Mouse (Mus musculus): Measurements from ENCODE around the gene Chchd4.
A peak's percentile ranks its signal among the peaks of the same experiment; 100 is the strongest.

Gene Chchd4

DNA sequence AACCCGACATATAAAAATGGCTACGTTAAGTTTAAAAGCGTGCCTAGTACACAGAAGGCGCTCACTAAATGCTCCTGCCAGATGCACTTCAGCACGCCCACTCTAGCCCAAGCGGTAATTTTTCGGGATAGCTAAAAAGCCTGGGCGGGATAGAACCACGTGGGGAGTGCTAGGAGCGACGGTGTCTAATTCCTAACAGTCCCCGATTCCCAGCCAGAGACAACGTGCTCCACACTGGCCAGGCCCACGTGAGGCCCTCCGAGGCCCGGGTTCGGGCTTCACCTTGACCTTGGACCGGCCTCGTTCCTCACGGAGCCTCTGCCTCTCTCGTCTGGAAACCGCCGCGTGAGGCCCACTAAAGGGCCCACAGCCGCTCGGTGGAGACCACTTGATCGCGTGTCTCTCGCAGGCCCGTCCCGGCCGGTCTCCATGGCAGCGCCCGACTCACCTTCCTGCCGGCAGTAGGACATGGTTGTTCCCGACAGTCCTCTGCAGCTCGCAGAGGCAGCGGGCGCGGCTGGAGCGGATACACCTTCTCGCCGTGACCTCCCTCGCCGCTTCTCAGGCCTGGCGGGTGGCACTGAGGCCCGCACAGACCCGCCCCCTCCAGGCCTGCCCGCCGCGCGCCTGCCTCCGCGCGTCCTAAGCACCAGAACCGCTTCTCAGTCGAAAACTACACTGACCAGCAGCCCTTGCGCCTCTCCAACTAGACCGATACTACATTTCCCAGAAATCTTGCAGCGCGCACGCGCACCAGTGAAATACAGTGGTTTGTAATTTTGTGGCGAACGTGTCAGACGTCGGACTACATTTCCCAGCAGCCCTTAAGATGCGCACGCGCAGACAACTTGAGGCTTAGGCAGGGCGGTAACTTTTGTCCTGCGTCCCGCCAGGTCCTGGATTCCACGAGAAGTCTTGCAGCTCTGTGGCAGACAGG is at the start of gene Chchd4, which contains the start of gene Tmem43:
Chchd4 (minus strand) TSS at position 679 of the 937 bp plus-strand sequence.
Tmem43 (plus strand) TSS at position 836 of the 937 bp plus-strand sequence.
- peak; percentile 100 for DNase-seq

DNA sequence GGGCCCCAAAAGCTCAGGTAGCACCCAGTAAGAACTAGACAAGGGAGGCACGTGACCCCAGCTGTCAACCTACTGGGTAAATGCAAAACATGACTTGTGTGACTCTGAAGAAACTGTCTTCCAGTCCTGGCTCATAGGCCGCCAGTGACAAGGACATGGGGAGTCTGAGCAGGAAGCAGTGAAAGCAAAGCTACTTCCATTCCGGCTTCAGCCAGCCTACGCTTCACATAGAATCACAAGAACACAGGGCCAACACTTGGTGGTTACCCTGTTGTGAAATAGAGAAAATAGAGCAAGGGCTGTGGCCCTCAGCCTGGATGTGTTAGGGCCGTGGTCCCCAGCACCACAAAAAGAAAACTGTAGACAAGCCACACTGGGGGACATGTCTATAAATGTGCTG is 49.5 kb upstream of the Chchd4 start:
- no peak for DNase-seq

DNA sequence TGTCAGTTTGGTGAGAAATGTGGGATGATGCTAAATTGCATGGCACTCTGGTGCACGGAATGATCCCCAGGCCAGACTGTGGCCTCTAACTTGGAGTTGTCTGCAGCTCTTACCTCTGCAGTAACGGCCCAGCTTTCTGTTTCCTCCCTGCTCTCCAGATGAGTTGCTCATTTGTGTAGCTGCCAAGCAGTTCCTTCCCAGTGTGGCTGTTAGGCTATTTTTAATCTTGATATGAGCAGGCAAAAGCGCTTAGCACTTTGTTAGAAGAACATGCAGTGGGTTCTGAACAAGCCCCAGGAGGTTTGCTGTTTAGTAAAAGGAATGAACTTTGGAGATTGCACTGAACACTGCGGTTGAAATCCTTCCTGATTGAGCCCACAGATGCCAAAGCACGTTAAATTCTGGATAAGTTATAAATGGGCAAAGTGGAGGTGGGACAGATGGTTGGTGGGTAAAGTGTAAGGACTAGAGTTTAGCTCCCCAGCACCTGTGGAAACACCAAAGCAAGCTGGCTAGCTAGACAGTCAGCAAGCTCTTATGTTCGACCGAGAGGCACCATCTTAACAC is 45.2 kb upstream of the Chchd4 start:
- no peak for DNase-seq

DNA sequence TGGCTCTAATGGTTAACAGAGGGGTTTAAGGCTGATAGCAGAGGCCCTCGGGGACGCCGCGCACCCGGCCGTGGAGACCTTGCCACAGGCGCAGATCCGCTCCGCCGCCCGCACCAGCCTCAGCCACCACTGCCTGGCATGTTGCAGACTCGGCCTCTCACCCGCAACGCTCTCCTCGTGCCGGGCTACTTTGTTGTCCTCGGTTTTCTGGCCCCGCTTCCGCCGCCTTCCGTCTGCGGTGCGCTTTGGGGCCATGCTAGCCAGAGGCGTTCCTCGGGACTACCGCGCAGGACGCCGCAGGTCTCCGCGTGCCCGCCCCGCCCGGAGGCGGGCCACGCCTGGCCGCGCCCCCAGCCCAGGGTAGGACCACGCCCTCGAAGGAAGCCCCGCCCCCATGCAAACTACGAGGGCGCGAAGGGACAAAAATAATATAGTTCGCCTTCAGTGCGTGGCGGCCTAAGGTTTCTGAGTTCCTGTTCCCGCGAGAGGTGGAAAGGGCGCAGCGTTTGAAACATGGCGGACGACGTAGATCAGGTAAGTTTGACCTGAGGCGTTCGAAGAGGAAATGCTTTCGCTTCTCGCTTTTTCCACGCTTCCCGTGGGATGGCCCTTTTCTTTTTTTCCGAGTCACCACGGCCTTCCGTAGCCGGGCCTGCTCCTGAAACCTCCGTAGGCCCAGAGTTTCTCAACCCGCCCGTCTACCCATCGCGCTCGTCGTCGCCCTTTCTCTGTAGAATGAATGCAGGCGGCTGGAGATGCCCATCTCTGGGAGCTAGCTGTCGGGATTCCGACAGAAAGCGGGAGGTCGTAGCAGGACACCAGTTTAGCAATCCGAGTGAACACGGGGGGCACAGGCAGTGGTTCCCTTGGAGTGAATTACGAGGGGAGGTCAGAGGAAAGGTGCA is 42.5 kb upstream of the Chchd4 start, which contains the start of the genes Xpc and Lsm3:
Xpc (minus strand) TSS at position 344 of the 905 bp plus-strand sequence.
Lsm3 (plus strand) TSS at position 384 of the 905 bp plus-strand sequence.
- peak; percentile 99 for DNase-seq

DNA sequence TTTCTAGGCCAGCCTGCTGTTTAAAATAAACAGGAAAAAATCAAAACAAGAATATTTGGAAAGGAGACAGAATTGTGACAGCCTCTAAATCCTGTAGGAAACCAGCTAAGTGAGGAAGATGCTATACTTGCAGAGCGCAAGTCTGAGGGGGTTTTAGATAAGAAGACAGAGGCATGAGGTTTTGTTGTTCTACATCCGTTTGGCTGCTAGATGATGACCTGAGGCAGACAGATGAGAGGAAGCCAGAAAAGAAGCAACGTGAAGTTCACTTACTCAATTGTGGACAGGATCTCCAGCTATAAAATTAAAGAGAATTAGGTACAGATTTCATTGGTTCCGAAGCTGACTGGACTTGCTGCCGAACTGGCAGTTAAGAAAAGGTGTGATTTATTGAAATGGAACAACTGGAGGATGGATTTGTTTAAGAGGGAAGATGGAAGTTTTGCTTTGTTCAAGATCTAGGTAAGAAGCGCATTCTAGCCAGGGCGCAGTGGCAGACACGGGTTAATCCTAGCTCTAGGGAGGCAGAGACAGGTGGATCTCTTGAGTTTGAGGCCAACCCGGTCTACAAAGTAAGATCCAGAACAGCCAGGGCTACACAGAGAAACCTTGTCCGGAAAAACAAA is 41.5 kb upstream of the Chchd4 start:
- DNase-seq = peak; percentile 29

DNA sequence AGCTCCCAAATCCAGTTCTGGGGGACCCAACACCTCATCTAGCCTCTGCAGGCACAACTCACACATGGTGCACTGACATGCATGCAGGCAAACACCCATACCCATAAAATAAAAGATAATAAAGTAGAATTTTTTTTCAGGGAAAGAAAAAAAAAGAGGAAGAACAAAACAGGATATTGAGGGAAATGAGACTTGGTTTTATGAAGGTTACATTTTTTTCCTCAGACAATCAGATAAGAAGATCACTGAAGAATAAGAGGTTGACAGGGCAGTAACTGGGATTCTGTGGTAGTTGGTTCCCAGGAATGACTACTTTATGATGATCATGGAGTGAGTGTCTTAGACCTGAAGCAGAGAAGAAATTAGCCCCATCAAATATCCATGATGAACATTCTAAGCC is 40.8 kb upstream of the Chchd4 start:
- no peak for DNase-seq

DNA sequence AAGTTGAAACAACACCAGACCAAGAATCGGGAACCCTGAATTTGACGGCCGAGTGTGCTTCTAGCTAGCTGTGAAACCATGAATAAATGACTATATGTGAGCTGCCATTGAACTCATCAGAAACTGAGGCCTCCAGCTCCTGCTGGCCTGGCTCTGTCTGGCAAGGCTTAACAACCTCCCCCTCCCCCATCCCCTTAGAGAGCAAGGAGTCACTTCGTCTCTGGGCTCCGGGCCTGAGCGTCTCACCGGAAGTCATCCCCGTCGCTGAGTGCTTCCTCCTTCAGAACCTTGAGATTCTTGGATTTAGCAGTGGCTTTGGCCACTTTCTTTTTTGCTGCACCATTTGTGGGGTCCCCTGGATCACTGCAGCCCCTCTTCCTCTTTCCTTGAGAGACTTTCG is 36.9 kb upstream of the Chchd4 start:
- DNase-seq = peak; percentile 33

DNA sequence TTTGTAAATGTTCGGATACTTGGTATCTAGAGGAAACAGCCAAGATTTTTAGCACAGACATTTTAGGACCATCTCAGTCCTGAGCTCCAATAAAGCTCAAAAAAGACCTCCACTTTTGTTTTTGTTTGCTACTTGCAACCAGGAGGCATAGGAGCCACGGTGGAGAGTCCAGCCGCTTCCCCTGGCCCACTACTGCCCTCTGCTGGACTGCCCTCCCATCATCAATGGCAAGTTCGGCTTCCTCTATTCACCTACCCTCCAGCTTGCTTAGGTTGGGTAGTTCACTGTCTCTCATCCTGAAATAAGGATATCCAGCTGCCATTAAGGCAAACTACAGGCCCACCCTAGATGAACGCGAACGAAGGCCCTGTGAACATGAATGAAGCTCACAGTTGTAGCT is 36.0 kb upstream of the Chchd4 start:
- peak; percentile 61 for DNase-seq

DNA sequence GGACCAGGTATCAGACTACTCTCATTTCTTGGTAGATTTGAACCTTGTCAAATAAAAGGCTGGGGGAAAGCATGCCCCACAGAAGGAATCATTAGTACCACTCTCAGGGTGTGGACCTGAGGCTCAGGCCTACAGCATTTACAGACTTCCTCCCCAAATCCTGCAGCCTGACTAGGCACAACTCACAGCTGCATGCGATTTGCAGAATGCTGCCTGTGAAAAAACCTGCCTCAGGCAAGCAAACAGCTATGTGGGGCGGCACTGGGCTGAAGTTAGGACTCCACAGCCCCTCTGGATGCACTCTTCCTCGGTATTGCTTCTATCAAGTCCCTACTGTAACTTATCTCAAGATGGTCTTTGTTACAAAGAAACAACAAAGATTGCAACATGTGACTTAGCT is 34.7 kb upstream of the Chchd4 start:
- no peak for DNase-seq

DNA sequence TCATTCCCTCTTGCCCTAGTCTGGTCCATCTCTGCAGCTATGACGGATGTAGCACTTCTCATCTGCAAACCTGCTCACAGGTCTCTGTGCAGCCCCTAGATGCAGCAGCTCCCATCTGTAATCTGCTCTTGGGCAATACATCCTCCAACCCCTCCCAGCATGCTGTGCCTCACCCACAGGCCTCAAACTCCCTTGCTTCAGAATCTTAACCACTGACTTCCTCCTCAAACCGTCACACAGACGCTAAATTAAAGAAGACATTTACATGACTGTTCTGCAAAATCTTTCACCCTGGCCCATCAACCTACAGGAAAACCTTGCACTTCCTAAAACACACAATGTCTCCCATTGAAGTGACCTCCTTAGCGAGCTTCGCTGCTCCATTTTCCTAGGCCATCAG is 32.7 kb upstream of the Chchd4 start:
- DNase-seq = no peak

DNA sequence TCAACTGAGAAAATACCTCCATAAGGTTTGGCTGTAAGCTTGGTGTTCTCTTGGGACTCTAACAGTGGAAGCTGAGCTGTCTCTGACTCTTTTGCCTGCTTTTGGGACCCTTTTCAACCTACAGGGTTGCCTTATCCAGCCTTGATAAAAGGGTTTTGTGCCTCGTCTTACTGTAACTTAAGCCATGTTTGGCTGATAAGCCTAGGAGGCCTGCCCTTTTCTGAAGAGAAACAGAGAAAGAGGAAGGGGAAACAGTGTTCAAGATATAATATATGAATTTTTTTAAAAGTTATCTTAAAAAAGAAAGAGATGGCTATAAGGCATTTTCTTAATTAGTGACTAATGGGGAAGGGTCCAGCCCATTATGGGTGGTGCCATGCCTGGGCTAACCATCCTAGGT is 30.0 kb upstream of the Chchd4 start:
- no peak for DNase-seq

DNA sequence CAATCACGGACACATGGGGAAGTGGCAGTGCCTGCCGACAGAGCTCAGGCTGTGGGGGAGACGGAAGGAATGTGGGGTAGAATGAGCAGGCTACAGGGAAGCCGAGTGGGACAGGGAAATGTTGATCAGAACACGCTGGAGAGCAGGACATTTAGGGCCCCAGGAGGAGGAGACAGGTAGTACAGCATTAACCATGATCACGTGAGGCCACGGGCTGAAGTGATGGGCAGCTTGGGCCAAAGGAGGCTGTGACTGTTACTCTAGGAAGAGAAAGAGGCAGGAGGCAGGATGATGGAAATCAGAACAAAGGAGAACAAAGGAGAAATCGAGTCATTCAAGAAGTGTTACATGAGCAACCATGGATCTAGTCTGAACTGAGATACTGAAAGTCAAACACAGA is 21.2 kb upstream of the Chchd4 start:
- no peak for DNase-seq

DNA sequence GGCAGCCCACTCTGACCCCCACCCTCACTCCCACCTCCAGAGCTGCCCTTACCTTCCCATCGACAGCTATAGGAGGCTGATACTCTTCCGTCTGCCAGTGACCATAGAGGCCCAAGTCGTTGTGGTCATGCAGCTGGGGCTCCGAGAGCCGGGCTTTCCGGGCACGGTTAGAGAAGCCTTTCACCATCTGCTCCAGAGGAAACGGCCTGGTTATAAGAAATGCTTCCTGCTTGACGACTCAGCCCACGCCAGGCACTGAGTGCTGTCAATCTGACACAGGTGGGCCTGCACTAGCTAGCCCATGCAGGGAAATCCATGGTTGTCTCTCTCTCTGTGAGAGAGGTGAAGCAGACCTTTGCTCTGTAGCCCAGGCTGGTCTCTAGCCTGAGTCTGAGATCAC is 19.7 kb upstream of the Chchd4 start:
- DNase-seq = no peak

DNA sequence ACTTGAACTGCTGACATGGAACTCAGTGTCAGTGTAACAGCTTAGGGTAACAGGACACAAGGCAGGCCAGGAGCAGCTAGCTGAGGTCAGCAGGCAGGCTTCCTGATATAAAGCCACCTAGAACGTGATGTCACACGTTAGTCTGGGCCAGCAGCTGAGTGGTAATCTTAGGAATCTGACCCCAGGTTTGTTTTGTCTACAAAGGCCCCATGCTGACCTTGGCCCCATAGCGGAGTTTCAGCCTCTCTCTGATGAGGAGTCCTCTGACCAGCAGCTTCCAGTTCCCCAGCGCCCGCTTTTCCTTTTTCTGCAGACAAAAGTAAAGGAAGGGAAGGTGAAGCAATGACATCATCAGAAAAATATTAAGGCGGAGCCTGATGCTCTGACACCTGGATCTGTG is 17.7 kb upstream of the Chchd4 start:
- DNase-seq = no peak

DNA sequence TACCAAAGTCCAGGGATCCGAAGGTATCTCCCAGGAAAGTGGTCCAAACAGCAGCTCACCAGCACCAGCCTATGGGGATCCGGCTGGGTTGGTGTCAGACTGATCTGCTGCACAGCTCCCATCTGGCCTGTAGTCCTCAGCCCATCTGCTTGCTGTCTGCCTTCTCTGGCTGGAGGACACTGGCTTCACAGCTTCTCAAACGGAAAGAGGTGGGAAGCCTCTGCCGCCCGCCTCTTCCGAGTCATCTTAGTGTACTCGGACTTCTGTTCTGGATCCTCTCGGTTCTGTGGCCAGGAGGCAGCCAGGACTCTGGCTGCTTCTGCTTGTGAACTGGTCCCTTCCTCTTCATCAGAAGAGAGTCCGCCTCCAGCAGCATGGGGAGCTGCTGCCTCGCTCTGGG is 16.5 kb upstream of the Chchd4 start:
- no peak for DNase-seq

DNA sequence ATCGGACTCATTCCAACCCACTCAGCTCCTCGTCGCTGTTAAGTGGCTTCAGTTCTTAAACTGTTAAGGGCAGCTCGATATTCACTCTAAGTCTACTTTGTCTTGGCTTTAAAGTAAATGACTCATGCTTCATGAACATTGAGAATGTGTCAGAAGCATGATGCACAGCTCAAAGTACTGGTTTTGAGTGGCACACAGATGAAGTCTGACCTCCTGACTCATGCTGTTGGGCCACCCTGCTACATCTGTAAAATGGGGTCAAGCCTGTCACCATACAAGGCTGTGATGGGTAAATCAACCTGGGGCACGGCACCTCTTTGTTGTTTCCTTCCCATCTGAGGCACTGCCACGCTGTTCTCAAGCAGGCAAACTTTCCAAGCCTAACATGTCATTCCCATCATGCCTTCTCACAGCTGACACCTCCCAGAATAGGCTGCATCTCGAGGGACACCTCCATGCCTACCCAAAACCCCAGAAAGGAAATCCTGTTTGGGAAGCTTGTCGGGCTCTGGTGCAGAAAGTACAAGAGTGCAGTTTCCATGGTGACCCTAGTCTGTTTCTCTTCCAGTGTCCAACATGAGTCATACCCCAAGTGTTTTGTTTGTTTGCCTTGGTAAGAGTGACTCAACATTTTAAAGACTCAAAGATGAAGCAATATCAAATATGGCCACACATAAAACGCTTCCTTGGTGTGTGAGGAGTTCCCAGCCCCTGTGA is 15.3 kb upstream of the Chchd4 start:
- DNase-seq = peak; percentile 57

DNA sequence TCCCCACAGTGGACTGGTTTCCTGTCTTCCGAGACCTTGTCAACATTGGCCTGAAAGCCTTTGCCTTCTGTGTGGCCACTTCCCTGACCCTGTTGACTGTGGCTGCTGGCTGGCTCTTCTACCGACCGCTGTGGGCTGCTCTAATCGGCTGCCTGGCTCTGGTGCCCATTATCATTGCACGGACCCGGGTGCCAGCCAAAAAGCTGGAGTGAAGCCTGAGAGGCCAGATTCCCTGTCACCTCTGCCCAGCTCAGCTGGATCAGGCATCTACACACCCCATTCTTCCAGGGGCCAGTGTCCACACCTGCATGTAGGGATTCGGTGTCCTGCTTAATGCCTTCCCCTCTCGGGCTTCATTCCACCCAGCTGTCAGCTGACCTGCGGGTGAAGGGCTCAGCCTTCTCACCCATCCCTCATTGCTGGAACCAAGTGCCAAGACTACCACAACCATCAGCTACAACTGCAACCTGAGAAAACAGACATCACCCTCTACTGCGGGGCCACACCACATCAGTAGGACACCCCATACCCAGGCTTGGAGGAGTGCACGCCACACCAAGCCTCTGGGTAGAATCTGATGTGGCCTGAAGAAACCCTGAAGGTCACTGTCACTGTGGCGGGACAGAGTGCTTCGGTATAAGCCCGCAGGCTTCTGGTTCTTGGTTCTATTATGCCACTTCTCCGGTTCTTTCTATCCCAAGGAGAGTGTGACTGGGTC is 13.5 kb upstream of the Chchd4 start:
- no peak for DNase-seq

DNA sequence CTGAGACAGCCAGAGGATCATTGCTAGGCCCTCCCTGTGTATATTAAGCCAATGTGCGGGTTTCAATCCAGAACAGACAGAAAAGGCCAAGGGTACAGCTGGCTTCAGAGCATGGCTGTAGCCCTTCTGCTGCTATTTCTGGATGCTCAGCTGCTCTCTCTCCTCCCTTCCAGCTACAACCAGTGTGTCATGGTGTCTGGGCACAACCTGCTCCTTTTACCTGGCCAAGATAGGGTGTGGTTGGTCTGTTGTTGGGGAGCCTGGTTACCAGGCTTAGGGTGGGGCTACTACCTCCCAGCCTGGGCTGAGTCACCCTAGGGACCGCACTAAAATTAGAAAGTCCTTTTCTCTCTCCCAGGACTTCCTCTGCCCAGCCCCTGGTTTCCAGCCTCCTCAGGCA is 10.0 kb upstream of the Chchd4 start:
- DNase-seq = no peak

DNA sequence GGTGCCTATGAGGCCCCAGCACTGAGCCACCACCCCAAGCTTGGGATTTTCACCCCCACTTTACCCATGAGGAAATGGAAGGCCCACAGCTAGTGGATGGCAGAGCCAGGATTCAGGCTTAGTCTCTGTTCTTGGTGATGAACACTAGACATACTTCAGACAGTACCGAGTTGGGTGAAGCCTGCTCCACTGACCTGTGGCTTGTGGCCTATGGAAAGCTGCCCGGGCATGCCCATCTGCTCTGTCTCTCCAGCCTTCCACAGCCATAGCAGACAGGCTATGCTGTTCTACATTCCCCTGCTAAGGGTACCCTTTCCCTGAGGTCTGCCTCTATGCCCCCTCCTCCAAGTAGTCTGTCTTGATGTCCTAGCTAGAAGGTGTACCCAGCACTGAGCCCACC is 3.2 kb upstream of the Chchd4 start:
- DNase-seq = no peak

DNA sequence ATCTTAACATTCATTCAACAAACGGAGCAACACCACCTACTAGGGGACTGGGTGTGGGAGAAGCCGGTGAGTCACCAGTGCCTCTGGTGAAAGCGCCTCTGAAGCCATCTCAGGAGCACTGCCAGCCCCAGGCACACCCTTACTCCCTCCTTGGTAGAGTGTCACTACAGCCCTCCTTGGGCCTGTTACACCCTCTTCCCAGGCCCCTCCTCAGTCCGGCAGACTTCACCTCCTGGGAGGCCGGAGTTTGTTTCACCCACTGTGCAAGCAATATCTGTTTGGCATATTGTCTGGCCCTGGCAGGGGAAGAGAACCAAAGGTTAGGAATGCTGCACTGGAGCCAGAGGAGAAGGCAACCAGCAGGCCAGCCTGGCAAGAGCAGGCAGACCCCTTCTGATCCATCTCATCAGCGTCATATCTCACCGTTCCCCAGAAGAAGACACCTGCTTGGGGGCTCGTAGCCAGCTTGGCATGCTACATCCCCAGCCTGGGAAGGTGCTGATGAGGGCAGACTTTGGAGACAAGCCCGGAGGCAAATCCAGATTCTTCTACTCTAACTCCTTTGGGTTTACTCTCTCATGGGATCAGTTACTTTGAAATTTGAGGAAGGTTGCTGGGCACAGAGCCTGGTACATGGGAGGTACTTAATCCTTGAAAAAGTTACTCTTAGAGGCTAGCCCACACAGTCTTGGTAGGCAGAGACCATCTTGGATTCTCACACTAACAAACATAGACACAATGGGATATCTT is 1.3 kb upstream of the Chchd4 start:
- no peak for DNase-seq
